Mouse (Mus musculus): Measurements from ENCODE around the gene Serpinb1c. TPM values are rescaled to one million over a fixed set of nuclear protein-coding genes. Genes with fewer than 3 reads are reported as not detected.
A peak's percentile ranks its signal among the peaks of the same experiment; 100 is the strongest.
"Not testable (repeated sequence)": the region's sequence is repeated elsewhere in the genome, so short reads cannot be mapped to it uniquely, and the experiment has no call there.

The Serpinb1c gene
- polyA plus RNA-seq, 1 experiment from 2014 or later, result not detected

DNA sequence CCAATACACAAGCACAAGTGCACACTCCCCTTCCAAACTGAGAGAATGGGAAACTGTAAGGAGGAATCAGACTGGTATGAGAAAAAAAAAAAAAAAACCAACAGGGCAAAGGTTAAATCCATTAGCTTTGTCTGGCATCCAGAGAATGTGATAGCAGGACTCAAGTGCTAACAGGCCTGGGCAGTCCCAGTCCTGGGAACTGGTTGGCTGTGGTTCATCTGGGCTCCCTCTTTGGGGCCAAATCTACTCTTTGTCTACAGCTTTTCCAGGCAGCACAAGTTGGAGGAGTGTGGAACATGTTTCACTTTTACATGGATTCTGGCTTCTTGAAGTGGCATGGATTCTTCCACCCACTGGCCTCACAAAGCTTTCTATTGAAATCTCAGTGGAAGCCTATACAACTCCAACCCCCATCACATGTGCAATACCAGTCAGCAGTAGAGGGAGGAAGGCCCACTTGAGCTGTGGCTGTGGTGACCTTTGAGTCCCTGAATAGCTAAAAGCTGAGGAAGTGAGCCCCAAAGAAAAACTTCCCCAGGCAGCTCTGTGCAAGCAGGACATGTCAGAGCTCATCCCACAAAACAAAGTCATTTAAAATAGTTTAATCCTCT, 14.9 kb upstream of the Serpinb1c start:
- no peak overlapping the region for H3K4me2 ChIP-seq (ENCODE audit: low read length)
- no peak overlapping the region for H3K27ac ChIP-seq (ENCODE audit: low read length)
- no peak for ATAC-seq
- H3K27me3 ChIP-seq (replicated peaks; ENCODE audit: control insufficient read depth, insufficient read depth, low read length), result no peaks in the 10 kb centered on the region
- H3K9me3 ChIP-seq (ENCODE audit: control insufficient read depth, low read length), result no peaks in the 10 kb centered on the region
- no peak overlapping the region for H3K4me3 ChIP-seq (replicated peaks; ENCODE audit: low read length)
- no peak overlapping the region for H3K9ac ChIP-seq (replicated peaks; ENCODE audit: low read depth, low read length)
- no peaks in the 10 kb centered on the region for H3K36me3 ChIP-seq (ENCODE audit: control insufficient read depth, insufficient read depth)
- H3K4me1 ChIP-seq (replicated peaks; ENCODE audit: control insufficient read depth, insufficient read depth, low read length), result no peaks in the 10 kb centered on the region

GRCm38 (mm10) chr13:32908182-32908581, 10.2 kb upstream of the Serpinb1c start:
- 82% methylated on average over 3 of the region's 3 CpGs for WGBS
- H3K4me1 ChIP-seq (replicated peaks; ENCODE audit: control insufficient read depth, insufficient read depth, low read length), result no peaks in the 10 kb centered on the region
- H3K4me2 ChIP-seq (ENCODE audit: low read length), result no peak overlapping the region
- H3K36me3 ChIP-seq (ENCODE audit: control insufficient read depth, insufficient read depth), result no peaks in the 10 kb centered on the region
- no peaks in the 10 kb centered on the region for H3K27me3 ChIP-seq (replicated peaks; ENCODE audit: control insufficient read depth, insufficient read depth, low read length)
- no peak overlapping the region for H3K4me3 ChIP-seq (replicated peaks; ENCODE audit: low read length)
- no peaks in the 10 kb centered on the region for H3K9me3 ChIP-seq (ENCODE audit: control insufficient read depth, low read length)
- no peak overlapping the region for H3K27ac ChIP-seq (ENCODE audit: low read length)
- H3K9ac ChIP-seq (replicated peaks; ENCODE audit: low read depth, low read length), result no peak overlapping the region
- no peak for ATAC-seq

DNA sequence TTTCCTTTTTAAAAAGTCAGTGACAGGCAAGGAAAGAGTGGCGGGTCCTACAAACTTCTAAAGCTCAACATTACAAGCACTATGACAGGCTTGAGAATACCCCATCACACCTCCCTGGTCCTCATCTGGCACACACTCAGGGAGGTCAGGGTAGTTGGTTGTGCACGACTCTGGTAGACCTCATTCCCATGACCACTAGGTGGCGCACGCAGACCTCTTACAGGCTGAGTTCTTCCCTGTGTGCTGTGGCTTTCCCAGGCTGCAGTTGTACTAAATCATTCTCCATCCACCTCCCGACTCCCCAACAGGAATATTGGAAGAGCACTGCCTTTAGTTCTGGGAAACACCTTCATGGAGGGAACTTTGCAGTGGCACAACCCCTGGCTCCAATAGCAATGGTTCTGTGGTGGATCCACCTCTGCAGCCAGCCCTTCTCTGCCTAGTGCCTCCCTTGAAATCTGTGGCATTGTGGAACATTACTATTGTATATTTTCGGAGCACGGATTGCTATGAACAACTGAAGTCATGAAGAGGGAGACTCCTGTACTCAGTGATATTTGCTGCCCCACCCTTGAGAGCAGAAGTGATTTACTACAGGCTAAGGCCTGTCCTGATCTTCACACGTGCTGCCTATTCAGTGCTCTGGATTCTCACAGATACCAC, 5.3 kb upstream of the Serpinb1c start:
- 36% methylated on average over 8 of the region's 8 CpGs for WGBS
- no peak overlapping the region for H3K27ac ChIP-seq (ENCODE audit: low read length)
- no peak overlapping the region for H3K4me2 ChIP-seq (ENCODE audit: low read length)
- no peak overlapping the region for H3K4me3 ChIP-seq (replicated peaks; ENCODE audit: low read length)
- no peak overlapping the region for H3K9ac ChIP-seq (replicated peaks; ENCODE audit: low read depth, low read length)
- no peaks in the 10 kb centered on the region for H3K9me3 ChIP-seq (ENCODE audit: control insufficient read depth, low read length)
- H3K36me3 ChIP-seq (ENCODE audit: control insufficient read depth, insufficient read depth), result no peaks in the 10 kb centered on the region
- no peaks in the 10 kb centered on the region for H3K4me1 ChIP-seq (replicated peaks; ENCODE audit: control insufficient read depth, insufficient read depth, low read length)
- peak; percentile 97 for ATAC-seq
- H3K27me3 ChIP-seq (replicated peaks; ENCODE audit: control insufficient read depth, insufficient read depth, low read length), result no peaks in the 10 kb centered on the region

DNA sequence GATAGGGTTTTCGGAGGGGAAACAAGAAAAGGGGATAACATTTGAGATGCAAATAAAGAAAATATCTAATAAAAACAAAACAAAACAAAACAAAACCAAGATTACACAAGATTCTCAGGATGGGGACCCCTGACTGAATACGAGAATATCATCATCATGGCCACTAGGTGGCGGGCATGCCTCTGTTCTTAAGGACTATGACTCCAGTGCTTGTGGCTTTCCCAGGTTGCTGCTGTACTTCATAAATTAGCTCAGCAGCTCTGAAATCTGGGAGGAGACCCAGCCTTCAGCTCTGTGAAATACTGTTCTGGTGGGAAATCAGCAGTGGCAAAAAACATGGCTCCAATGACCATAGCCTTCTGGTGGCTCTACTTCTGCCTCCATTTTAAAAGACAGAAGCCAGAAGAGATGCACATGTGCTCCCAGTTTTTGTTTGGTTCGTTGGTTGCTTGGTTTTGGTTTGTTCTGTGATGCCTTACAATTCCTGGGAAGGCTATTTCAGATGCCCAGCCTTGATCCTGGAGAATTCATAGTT, 4.5 kb upstream of the Serpinb1c start:
- peak; percentile 90 for ATAC-seq
- no peak overlapping the region for H3K4me3 ChIP-seq (replicated peaks; ENCODE audit: low read length)
- no peak overlapping the region for H3K9ac ChIP-seq (replicated peaks; ENCODE audit: low read depth, low read length)
- no peaks in the 10 kb centered on the region for H3K27me3 ChIP-seq (replicated peaks; ENCODE audit: control insufficient read depth, insufficient read depth, low read length)
- H3K27ac ChIP-seq (ENCODE audit: low read length), result no peak overlapping the region
- H3K36me3 ChIP-seq (ENCODE audit: control insufficient read depth, insufficient read depth), result no peaks in the 10 kb centered on the region
- H3K4me2 ChIP-seq (ENCODE audit: low read length), result no peak overlapping the region
- WGBS, result 19% methylated on average over 4 of the region's 4 CpGs
- no peaks in the 10 kb centered on the region for H3K9me3 ChIP-seq (ENCODE audit: control insufficient read depth, low read length)
- H3K4me1 ChIP-seq (replicated peaks; ENCODE audit: control insufficient read depth, insufficient read depth, low read length), result no peaks in the 10 kb centered on the region

- H3K4me1 ChIP-seq (replicated peaks; ENCODE audit: control insufficient read depth, insufficient read depth, low read length), result no peaks in the 10 kb centered on the region
- H3K4me3 ChIP-seq (replicated peaks; ENCODE audit: low read length), result no peak overlapping the region
- no peak for ATAC-seq
- no peaks in the 10 kb centered on the region for H3K27me3 ChIP-seq (replicated peaks; ENCODE audit: control insufficient read depth, insufficient read depth, low read length)
- no peak overlapping the region for H3K4me2 ChIP-seq (ENCODE audit: low read length)
- no peak overlapping the region for H3K27ac ChIP-seq (ENCODE audit: low read length)
- no peak overlapping the region for H3K9ac ChIP-seq (replicated peaks; ENCODE audit: low read depth, low read length)
- H3K9me3 ChIP-seq (ENCODE audit: control insufficient read depth, low read length), result no peaks in the 10 kb centered on the region
- no peaks in the 10 kb centered on the region for H3K36me3 ChIP-seq (ENCODE audit: control insufficient read depth, insufficient read depth)
- 31% methylated on average over 2 of the region's 2 CpGs for WGBS
Observed at GRCm38 (mm10) chr13:32900639-32901038, 2.6 kb upstream of the Serpinb1c start.

GRCm38 (mm10) chr13:32899114-32899513, 1.1 kb upstream of the Serpinb1c start:
- 78% methylated on average over 1 of the region's 2 CpGs for WGBS
- not testable (repeated sequence) for H3K4me3 ChIP-seq (replicated peaks; ENCODE audit: low read length); H3K9me3 ChIP-seq (ENCODE audit: control insufficient read depth, low read length); H3K27me3 ChIP-seq (replicated peaks; ENCODE audit: control insufficient read depth, insufficient read depth, low read length); H3K9ac ChIP-seq (replicated peaks; ENCODE audit: low read depth, low read length); H3K27ac ChIP-seq (ENCODE audit: low read length); H3K4me1 ChIP-seq (replicated peaks; ENCODE audit: control insufficient read depth, insufficient read depth, low read length); H3K4me2 ChIP-seq (ENCODE audit: low read length); ATAC-seq; H3K36me3 ChIP-seq (ENCODE audit: control insufficient read depth, insufficient read depth)

DNA sequence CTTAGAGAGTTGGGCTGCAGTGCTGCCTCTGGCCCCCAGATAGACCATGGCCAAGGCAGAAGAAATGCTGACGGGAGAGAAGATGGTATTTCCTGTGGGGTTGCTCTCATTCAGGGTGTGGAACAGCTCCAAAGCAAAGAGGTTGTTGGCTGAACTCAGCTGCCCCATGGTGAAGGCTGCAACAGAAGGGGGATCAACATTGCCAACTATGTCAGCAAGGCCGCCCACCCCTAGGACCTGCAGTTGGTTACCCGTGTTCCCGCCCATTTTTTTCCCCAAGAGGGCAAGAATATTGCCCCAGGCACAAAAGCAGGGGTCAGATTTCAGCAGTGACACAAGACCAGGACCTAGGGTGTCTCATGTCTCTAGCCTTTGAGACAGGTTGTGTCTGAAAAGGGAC, 1.1 kb downstream of the Serpinb1c start:
- Histone ChIP-seq H3K4me3 (replicated peaks; ENCODE audit: low read length) (no peak overlapping the region), H3K36me3 (ENCODE audit: control insufficient read depth, insufficient read depth) (no peaks in the 10 kb centered on the region), H3K27me3 (replicated peaks; ENCODE audit: control insufficient read depth, insufficient read depth, low read length) (no peaks in the 10 kb centered on the region), H3K4me2 (ENCODE audit: low read length) (no peak overlapping the region), H3K4me1 (replicated peaks; ENCODE audit: control insufficient read depth, insufficient read depth, low read length) (no peaks in the 10 kb centered on the region), H3K9me3 (ENCODE audit: control insufficient read depth, low read length) (no peaks in the 10 kb centered on the region), H3K9ac (replicated peaks; ENCODE audit: low read depth, low read length) (no peak overlapping the region), H3K27ac (ENCODE audit: low read length) (no peak overlapping the region)
- ATAC-seq, result no peak
- 82% methylated on average over 4 of the region's 4 CpGs for WGBS

DNA sequence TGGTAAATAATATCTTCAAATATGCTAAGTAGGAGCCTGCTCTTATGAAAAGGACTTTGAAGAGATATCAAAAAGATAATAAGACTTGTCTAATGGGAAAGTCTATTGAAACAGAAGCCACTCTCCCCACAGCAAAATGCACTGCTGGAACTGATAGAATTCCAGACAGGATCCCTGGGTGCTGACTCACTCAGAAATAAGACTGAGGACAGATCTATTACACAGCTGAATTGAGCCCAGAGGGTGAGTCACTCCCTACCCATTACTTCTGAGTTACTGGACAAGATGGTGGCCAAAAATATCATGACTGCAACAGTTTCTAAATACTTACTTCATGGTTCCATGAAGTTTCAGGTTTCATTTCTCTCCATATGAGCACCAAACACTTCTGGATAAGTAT, 13.3 kb downstream of the Serpinb1c start:
- H3K9ac ChIP-seq (replicated peaks; ENCODE audit: low read depth, low read length), result no peak overlapping the region
- no peak overlapping the region for H3K4me2 ChIP-seq (ENCODE audit: low read length)
- no peak for ATAC-seq
- H3K4me1 ChIP-seq (replicated peaks; ENCODE audit: control insufficient read depth, insufficient read depth, low read length), result no peaks in the 10 kb centered on the region
- H3K27me3 ChIP-seq (replicated peaks; ENCODE audit: control insufficient read depth, insufficient read depth, low read length), result no peaks in the 10 kb centered on the region
- no peaks in the 10 kb centered on the region for H3K9me3 ChIP-seq (ENCODE audit: control insufficient read depth, low read length)
- H3K4me3 ChIP-seq (replicated peaks; ENCODE audit: low read length), result no peak overlapping the region
- H3K27ac ChIP-seq (ENCODE audit: low read length), result no peak overlapping the region
- H3K36me3 ChIP-seq (ENCODE audit: control insufficient read depth, insufficient read depth), result no peaks in the 10 kb centered on the region

DNA sequence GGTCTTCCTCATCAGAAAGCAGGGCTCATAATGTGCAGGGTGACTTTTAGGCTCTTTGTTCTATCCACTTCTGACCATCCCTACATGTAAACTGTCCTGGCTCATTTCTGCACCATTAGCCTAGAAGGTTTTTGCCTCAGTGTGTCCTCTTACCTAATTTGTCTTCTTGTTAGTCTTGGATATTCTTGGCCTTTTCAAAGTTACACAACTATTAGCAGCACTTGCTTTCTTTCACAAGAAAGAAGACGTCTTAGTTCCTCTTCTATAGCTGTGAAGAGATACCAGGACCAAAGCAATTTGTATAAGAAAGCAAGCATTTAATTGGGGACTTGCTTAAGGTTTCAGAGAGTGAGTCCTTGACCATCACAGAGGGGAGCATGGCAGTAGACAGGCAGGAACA, 24.1 kb downstream of the Serpinb1c start:
- Histone ChIP-seq H3K4me2 (ENCODE audit: low read length) (no peak overlapping the region), H3K4me3 (replicated peaks; ENCODE audit: low read length) (no peak overlapping the region), H3K36me3 (ENCODE audit: control insufficient read depth, insufficient read depth) (no peaks in the 10 kb centered on the region), H3K27ac (ENCODE audit: low read length) (no peak overlapping the region), H3K9ac (replicated peaks; ENCODE audit: low read depth, low read length) (no peak overlapping the region), H3K9me3 (ENCODE audit: control insufficient read depth, low read length) (no peaks in the 10 kb centered on the region), H3K27me3 (replicated peaks; ENCODE audit: control insufficient read depth, insufficient read depth, low read length) (no peaks in the 10 kb centered on the region), H3K4me1 (replicated peaks; ENCODE audit: control insufficient read depth, insufficient read depth, low read length) (no peaks in the 10 kb centered on the region)
- ATAC-seq, result no peak
- 60% methylated on average over 1 of the region's 1 CpGs for WGBS
